Mouse (Mus musculus): ENCODE measurements at regions not wholly inside any gene's neighbourhood (a gene's known extent, or its start where the extent isn't known, plus 50 kb on each side); places are given as distances from the start of the nearest gene placed in this dataset.

DNA sequence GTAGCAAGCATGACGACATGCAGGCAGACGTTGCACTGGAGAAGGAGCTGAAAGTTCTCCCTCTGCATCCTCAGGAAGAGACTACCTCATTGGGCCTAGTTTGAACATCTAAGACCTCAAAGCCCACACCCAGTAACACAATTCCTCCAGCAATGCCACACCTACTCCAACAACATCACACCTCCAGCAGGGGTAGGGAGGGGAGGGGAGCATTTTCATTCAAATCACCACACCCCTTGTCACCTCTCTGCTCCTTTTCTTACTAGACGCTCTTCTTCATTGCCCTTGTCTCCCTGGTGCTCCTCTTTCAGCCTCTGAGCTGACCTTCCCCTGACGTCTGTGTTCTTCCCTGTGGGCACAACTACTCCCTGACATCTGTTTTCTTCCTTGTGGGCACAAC lies 81.1 kb upstream of the Irx3 start:
- in situ Hi-C loops (cut with MboI; ENCODE audit: low pct_unique_long_range_greater_than_20kb) = no loop called here

DNA sequence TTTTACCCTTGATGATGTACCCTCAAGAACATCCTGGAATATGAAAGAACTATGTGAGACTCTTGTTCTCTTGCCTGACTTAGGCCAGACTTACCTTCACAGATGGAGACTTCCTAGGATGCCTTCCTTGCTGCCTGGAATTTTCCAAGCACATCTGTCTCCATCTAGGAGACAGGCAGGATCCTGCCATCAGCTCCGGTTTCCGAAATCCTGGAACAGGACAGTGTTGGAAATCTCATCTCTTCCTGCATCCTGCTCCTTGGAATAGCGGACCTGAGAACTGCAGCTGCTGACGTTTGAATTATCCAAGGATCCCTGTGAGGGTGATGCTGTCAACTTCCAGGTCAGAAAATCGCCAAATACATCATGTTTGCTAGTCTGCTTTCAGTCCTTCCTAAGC lies 77.0 kb upstream of the Irx3 start:
- DNase-seq (ENCODE audit: low read depth, low spot score) (no peak), ATAC-seq (no peak)
- CTCF ChIA-PET = no interaction called here
- POLR2A ChIA-PET = interaction anchor here (0.6 kb wide), 1 partner anchor 131 kb away, joined by 5 read pairs; no protein-coding TSS in a partner anchor
- H3K27me3 ChIP-seq = peaks cover 7% of the 10 kb centered on the region
- in situ Hi-C loops (cut with MboI; ENCODE audit: low pct_unique_long_range_greater_than_20kb) = no loop called here
- TF ChIP-seq CTCF (IDR thresholded peaks at IDR 0.05) = no peak

More for the DNA sequence above, 81.1 kb upstream of the Irx3 start:
- POLR2A ChIA-PET = no interaction called here
- TF ChIP-seq CTCF (IDR thresholded peaks at IDR 0.05) = no peak
- DNase-seq (ENCODE audit: low read depth, low spot score) (no peak), ATAC-seq (no peak)
- CTCF ChIA-PET = no interaction called here
- no peaks in the 10 kb centered on the region for H3K27me3 ChIP-seq

DNA sequence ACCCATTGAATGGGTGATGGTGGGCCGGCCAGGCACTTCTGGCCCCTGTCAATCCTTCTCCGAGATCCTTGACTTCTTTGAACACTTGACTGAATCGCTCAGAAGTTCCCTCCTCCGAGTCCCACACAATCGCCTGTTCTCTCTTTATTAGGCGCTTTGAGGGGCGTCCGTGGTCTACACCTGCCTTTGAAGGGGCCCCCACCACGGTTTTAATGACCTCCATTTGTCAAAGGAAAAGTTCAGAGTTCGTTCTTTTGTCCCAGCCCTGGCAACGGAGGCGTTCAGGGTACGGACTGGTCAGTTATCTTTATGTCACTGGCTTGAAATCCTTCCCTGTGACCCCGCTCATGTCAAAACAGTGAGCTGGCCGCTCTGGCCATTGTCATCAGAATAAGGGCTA lies 74.3 kb upstream of the Irx3 start:
- ChIA-PET POLR2A (no interaction called here), CTCF (interaction anchor here (1.9 kb wide), 1 partner anchor 12 kb away, joined by 6 read pairs; no protein-coding TSS in a partner anchor)
- peaks cover 7% of the 10 kb centered on the region for H3K27me3 ChIP-seq
- no peak for ATAC-seq
- DNase-seq (ENCODE audit: low read depth, low spot score) = no peak
- no peak for TF ChIP-seq CTCF (IDR thresholded peaks at IDR 0.05)
- in situ Hi-C loops (cut with MboI; ENCODE audit: low pct_unique_long_range_greater_than_20kb) = no loop called here

DNA sequence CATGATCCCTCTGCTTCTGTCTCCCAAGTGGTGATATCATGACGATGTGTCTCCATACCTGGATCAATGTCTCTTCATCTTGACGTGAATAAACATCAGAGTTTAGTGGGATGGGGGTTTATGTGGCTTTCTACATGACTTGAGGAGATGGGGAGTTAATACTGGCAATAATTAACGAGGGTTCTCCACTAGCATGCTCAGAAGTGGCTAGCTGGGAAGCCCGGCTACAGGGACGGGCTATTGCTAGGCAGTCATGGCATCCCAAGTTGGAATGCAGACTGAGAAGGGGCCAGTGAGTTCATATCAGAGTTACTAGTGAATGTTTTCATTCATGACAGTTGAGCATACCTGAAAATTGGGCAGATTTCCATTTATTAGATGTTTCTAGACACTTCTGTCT lies 71.4 kb upstream of the Irx3 start:
- ATAC-seq (no peak), DNase-seq (ENCODE audit: low read depth, low spot score) (peak; percentile 25)
- CTCF ChIA-PET = no interaction called here
- peaks cover 7% of the 10 kb centered on the region for H3K27me3 ChIP-seq
- POLR2A ChIA-PET = no interaction called here
- in situ Hi-C loops (cut with MboI; ENCODE audit: low pct_unique_long_range_greater_than_20kb) = no loop called here
- TF ChIP-seq CTCF (IDR thresholded peaks at IDR 0.05) = no peak

DNA sequence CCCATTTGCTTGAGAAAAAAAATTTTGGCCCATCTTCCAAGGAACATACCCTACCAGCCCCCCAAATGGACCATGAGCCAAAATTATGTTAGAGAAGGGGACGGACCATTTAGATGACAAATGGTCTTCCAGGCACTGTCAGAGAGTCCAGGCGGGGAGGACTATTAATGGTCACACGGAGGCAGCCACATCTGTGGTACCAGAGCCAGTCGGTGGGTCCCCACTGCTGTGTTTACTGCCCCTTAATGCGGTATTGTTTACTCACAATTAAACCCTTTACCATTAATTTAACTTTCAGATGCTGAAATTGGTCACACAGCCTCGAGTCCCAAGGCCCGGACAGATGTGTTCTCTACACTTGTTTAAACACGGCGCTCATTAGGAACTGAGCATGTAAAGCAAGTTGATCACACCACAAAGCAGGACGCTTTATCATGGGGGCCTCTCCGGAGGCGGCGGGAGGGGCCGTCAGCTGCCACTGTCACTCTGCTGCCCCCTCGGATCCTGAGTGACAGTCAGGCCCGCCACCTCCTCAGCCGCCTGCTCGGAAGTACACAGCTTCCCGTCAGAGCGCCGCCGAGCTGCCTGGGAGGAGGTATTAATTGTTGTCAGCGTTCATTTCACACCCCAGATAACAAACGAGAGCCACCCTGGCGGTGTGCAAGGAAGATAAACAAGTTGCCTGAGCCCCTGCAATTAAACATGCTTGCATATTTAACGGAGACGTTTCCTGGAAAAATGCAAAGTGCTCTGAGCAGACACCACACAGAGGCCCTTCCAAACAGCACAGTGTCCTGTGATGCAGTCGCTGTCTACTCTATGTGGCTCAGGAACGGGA lies 70.6 kb upstream of the Irx3 start:
- no peak for ATAC-seq
- DNase-seq (ENCODE audit: low read depth, low spot score) = no peak
- TF ChIP-seq CTCF (IDR thresholded peaks at IDR 0.05) = no peak
- in situ Hi-C loops (cut with MboI; ENCODE audit: low pct_unique_long_range_greater_than_20kb) = no loop called here
- CTCF ChIA-PET = no interaction called here
- peaks cover 5% of the 10 kb centered on the region for H3K27me3 ChIP-seq
- POLR2A ChIA-PET = no interaction called here

DNA sequence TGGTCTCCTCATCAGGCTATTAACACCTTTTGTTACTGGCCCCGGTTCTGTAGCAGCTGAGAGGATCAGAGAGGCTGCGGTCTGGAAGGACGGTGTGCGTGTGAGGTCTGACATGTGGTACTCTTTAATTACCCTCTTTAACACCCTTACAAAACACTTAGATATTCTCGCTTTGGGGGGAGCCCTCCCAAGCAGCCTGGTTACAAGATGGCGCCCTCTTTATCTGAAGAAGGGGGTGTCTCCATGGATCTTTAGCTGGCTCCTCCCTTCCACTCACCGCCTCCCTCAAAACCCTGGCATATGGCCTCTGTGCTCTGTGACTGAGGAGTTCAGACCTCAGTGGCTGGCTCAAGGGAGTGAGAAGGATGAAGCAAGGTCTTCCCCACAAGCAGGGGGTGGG lies 65.2 kb upstream of the Irx3 start:
- ATAC-seq (no peak), DNase-seq (ENCODE audit: low read depth, low spot score) (no peak)
- in situ Hi-C loops (cut with MboI; ENCODE audit: low pct_unique_long_range_greater_than_20kb) = no loop called here
- no peak for TF ChIP-seq CTCF (IDR thresholded peaks at IDR 0.05)
- ChIA-PET POLR2A (no interaction called here), CTCF (no interaction called here)
- no peaks in the 10 kb centered on the region for H3K27me3 ChIP-seq

DNA sequence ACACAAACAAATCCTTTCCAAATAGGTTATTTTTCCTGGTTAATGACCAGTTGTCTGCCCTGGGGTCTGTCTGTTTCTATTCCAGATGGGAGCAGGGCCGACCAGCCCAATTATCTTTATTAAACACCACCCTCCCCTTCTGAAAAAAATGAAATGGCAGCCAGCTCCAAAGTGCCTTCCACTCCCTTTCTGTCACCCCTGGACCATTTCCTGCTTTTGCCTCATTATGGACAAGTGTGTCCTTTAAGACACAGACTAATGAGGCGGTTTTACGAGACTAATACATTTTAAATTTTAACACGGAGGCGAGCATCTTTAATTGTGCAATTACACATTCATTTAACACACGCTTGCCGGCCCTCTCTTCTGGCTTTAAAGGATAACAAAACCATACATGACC lies 64.2 kb upstream of the Irx3 start:
- ChIA-PET POLR2A (no interaction called here), CTCF (no interaction called here)
- H3K27me3 ChIP-seq = no peaks in the 10 kb centered on the region
- TF ChIP-seq CTCF (IDR thresholded peaks at IDR 0.05) = no peak
- no peak for DNase-seq (ENCODE audit: low read depth, low spot score)
- in situ Hi-C loops (cut with MboI; ENCODE audit: low pct_unique_long_range_greater_than_20kb) = no loop called here
- no peak for ATAC-seq

DNA sequence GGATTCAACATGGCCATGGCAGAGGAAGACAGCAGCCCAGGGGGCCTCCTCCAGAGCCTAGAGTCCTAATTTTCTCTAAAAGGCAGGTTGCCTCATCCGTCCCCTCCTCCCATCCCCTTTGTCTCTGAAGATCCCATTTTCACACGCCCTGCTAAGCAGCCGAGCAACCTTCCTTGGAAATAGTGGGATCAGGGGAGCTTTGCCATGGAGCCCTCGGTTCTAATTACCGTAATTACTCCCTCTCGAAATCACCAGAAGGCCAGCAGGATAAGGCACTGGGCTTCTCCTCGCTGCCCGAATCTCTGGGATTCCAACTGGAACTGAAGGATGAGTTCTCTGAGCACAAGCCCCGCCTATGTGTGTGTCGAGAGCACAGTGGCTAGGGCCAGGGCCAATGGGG lies 63.5 kb upstream of the Irx3 start:
- ATAC-seq = no peak
- ChIA-PET CTCF (no interaction called here), POLR2A (no interaction called here)
- no peak for DNase-seq (ENCODE audit: low read depth, low spot score)
- no peak for TF ChIP-seq CTCF (IDR thresholded peaks at IDR 0.05)
- in situ Hi-C loops (cut with MboI; ENCODE audit: low pct_unique_long_range_greater_than_20kb) = no loop called here
- H3K27me3 ChIP-seq = no peaks in the 10 kb centered on the region

DNA sequence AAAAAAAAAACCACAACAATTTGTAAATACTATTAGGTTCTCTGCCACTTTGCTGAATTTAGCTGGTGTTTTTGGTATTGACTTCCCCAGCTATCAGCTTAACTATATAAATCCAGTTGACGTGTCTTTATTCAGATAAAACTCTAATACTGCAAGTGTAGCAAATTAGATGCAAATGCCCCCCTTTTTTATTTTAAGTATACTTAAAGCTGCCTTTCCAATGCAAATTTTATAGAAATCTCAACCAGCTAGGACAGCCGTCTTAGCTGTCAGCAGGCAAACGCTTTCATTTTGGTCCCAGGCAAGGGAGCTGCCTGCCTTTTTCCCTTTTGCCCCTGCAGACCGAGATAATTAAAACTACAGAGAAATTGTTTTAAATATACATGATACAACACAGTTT lies 61.6 kb upstream of the Irx3 start:
- DNase-seq (ENCODE audit: low read depth, low spot score) = no peak
- H3K27me3 ChIP-seq = no peaks in the 10 kb centered on the region
- ChIA-PET CTCF (interaction anchor here (1.6 kb wide), 1 partner anchor 15 kb away, joined by 3 read pairs; no protein-coding TSS in a partner anchor), POLR2A (interaction anchor here (0.8 kb wide), 1 partner anchor 25 kb away, joined by 3 read pairs; no protein-coding TSS in a partner anchor)
- no peak for ATAC-seq
- in situ Hi-C loops (cut with MboI; ENCODE audit: low pct_unique_long_range_greater_than_20kb) = no loop called here
- no peak for TF ChIP-seq CTCF (IDR thresholded peaks at IDR 0.05)

DNA sequence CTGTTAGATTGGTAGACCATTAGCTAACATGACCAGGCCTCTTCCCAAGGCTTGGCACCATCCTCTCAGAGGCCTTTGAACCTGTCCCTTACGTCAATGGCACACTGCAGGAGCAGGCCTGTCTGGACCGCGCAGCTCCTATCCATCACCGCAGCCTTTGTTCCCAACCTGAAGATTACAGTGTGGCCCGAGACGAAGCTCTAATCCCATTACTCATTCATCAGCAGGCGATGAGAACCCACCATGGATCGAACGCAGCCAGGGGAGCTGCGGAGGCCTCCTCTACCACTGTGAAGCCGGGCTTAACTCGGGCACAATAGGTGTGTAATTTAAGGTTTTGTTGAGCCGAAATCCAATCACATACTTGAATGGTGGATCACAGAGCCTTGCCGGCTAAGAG lies 54.0 kb upstream of the Irx3 start:
- no peak for ATAC-seq
- CTCF ChIA-PET = interaction anchor here (1.4 to 1.5 kb wide), 2 partner anchors 18 to 49 kb away, joined by 3 read pairs; no protein-coding TSS in a partner anchor
- H3K27me3 ChIP-seq = peaks cover 9% of the 10 kb centered on the region

DNA sequence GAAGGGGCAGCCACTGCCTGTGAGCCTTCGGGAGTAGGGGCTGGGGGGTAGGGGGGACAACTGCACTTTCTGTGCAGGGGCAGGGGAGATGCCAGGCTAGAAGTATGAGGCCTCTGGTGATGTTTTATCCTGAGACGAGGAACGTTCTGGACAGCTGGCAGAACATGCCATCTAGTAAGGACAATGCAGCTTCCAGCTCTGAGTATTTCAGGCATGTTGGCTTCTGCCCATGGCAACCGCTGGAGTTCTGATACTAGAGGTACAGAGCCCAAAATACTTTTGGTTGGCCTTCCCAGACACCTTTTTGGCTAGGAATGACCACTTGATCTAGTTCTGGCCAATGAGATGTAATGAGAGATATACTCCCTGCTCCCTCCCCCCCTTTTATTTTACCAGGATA lies 52.5 kb upstream of the Irx3 start:
- H3K27me3 ChIP-seq = peaks cover 9% of the 10 kb centered on the region
- TF ChIP-seq CTCF (IDR thresholded peaks at IDR 0.05) = no peak
- CTCF ChIA-PET = no interaction called here
- in situ Hi-C loops (cut with MboI; ENCODE audit: low pct_unique_long_range_greater_than_20kb) = no loop called here
- ATAC-seq = no peak
- POLR2A ChIA-PET = interaction anchor here (1.0 kb wide), 1 partner anchor 31 kb away, joined by 3 read pairs; no protein-coding TSS in a partner anchor
- DNase-seq (ENCODE audit: low read depth, low spot score) = no peak

More for the DNA sequence above, 54.0 kb upstream of the Irx3 start:
- in situ Hi-C loops (cut with MboI; ENCODE audit: low pct_unique_long_range_greater_than_20kb) = no loop called here
- POLR2A ChIA-PET = no interaction called here
- TF ChIP-seq CTCF (IDR thresholded peaks at IDR 0.05) = no peak
- DNase-seq (ENCODE audit: low read depth, low spot score) = no peak

Measured in Patski (cell line).